Mouse (Mus musculus) erythroblast, embryonic 14.5 days (primary cell): ENCODE results near the gene Prkn.

Experiments used
- GATA1 ChIP-seq: IDR thresholded peaks from 2 replicates; pipeline ENCODE4 v1.6.1; 2012; ENCODE audit warnings: low read length, inconsistent platforms, mixed read lengths
- TAL1 ChIP-seq: IDR thresholded peaks from 3 replicates; pipeline ENCODE4 v1.6.1; 2012; ENCODE audit warnings: low read length, inconsistent platforms, mixed read lengths

GRCm38 (mm10) chr17:11795979-11796378 is 955.8 kb downstream of the Prkn start:
- TF ChIP-seq GATA1 (no peak), TAL1 (no peak)
